Mouse (Mus musculus) myocyte (in vitro differentiated cells): ENCODE measurements around the gene Jade2. TPM values are rescaled to one million over a fixed set of nuclear protein-coding genes. Genes with fewer than 3 reads are reported as not detected.

Source experiments
- H3K27me3 ChIP-seq: one replicate; pipeline ENCODE4 v1.6.1; 2011; ENCODE audit not compliant: control insufficient read depth, insufficient read depth, insufficient read length
- H3K36me3 ChIP-seq: one replicate; pipeline ENCODE4 v1.6.1; 2011; ENCODE audit not compliant: control insufficient read depth, insufficient read depth
- H3K4me2 ChIP-seq: one replicate; pipeline ENCODE4 v1.6.1; 2011; ENCODE audit warnings: low read depth, control low read depth
- H3K4me3 ChIP-seq: one replicate; pipeline ENCODE4 v1.5.1; 2011; ENCODE audit warnings: mild to moderate bottlenecking, control low read depth, moderate library complexity
- H3K79me2 ChIP-seq: one replicate; pipeline ENCODE4 v1.6.1; 2011; ENCODE audit not compliant: control insufficient read depth, insufficient read depth
- H3ac ChIP-seq: one replicate; pipeline ENCODE4 v1.6.1; 2011; ENCODE audit not compliant: control insufficient read depth, insufficient read length
- CEBPB ChIP-seq: IDR thresholded peaks from 2 replicates; pipeline ENCODE4 v1.6.1; 2011; ENCODE audit warnings: mild to moderate bottlenecking, moderate library complexity; ENCODE audit not compliant: poor library complexity, insufficient read depth, severe bottlenecking
- E2F4 ChIP-seq: IDR thresholded peaks from one replicate; pipeline ENCODE4 v1.6.1; 2011; ENCODE audit warnings: mild to moderate bottlenecking, control low read depth, moderate library complexity; ENCODE audit not compliant: insufficient read depth
- MAX ChIP-seq: IDR thresholded peaks from one replicate; pipeline ENCODE4 v1.6.1; 2011; ENCODE audit warnings: low read depth, mild to moderate bottlenecking, control low read depth
- MYOD1 ChIP-seq, 3 experiments: IDR thresholded peaks; one replicate each; pipeline ENCODE4 v1.6.1; 2011; ENCODE audit warnings: control low read depth in 2 of 3, low read depth in 2 of 3, mild to moderate bottlenecking in 2 of 3, moderate library complexity in 1 of 3; ENCODE audit not compliant: insufficient read length in 2 of 3, control insufficient read depth in 1 of 3
- MYOG ChIP-seq, 3 experiments: IDR thresholded peaks; one replicate each; pipeline ENCODE4 v1.6.1; 2011; ENCODE audit warnings: control low read depth in 2 of 3, low read depth in 2 of 3, mild to moderate bottlenecking in 2 of 3; ENCODE audit not compliant: insufficient read length in 2 of 3, control insufficient read depth in 1 of 3, insufficient read depth in 1 of 3
- POLR2A ChIP-seq: IDR thresholded peaks from one replicate; pipeline ENCODE4 v1.6.1; 2011; ENCODE audit warnings: low read depth, mild to moderate bottlenecking, control low read depth, moderate library complexity; ENCODE audit not compliant: insufficient read length
- POLR2AphosphoS2 ChIP-seq: IDR thresholded peaks from one replicate; pipeline ENCODE4 v1.6.1; 2011; ENCODE audit warnings: low read depth, control low read depth; ENCODE audit not compliant: insufficient read length
- REST ChIP-seq: IDR thresholded peaks from one replicate; pipeline ENCODE4 v1.6.1; 2011; ENCODE audit warnings: mild to moderate bottlenecking, control low read depth, moderate library complexity; ENCODE audit not compliant: insufficient read depth, insufficient read length
- SRF ChIP-seq: IDR thresholded peaks from one replicate; pipeline ENCODE4 v1.6.1; 2011; ENCODE audit warnings: low read depth; ENCODE audit not compliant: control insufficient read depth, insufficient read length
- TCF12 ChIP-seq: IDR thresholded peaks from one replicate; pipeline ENCODE4 v1.6.1; 2011; ENCODE audit warnings: mild to moderate bottlenecking, control low read depth; ENCODE audit not compliant: poor library complexity, insufficient read depth, severe bottlenecking
- TCF3 ChIP-seq: IDR thresholded peaks from one replicate; pipeline ENCODE4 v1.6.1; 2011; ENCODE audit warnings: low read depth, control low read depth; ENCODE audit not compliant: insufficient read length
- USF1 ChIP-seq: IDR thresholded peaks from one replicate; pipeline ENCODE4 v1.6.1; 2011; ENCODE audit warnings: low read depth, mild to moderate bottlenecking, control low read depth, moderate library complexity
- polyA plus RNA-seq: library from polyadenylated mRNA; unstranded; fragments of >200 nt; fragmentation: generic; extraction: Trizol; gene quantifications from one replicate; pipeline ENCODE4 v1.2.1, GENCODE M21; 2012; ENCODE audit warnings: missing spikeins

Jade2 gene
- polyA plus RNA-seq, 1 experiment: 2.6 TPM

DNA sequence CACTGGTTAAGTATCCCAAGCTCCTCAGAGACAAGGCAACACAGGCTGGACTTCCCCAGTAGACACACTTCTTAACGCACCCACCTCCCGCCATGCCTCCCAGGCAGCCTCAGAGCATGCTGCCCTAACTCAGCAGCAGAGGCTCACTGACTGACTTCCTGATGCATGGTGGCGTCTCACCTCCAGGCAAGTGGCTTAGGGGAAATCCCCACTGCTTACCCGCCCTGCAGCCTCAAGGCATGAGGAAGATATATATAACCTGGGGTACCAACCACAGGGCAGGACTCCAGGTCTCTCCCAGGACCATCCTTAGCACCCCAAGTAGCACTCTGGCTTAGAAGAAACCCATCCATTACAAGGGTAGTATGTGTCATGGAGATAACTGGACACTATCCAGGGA is 14.3 kb downstream of the Jade2 start:
- TF ChIP-seq POLR2AphosphoS2: no peak
- no peak for TF ChIP-seq USF1
- TF ChIP-seq POLR2A: no peak
- no peak for TF ChIP-seq REST
- no peak for TF ChIP-seq MYOG (IDR thresholded peaks at IDR 0.05; ENCODE audit: control insufficient read depth in 1 of 3, insufficient read depth in 1 of 3, insufficient read length in 2 of 3, low read depth in 2 of 3)
- TF ChIP-seq TCF3: no peak
- TF ChIP-seq MAX: no peak
- no peaks in the 10 kb centered on the region for H3K79me2 ChIP-seq

DNA sequence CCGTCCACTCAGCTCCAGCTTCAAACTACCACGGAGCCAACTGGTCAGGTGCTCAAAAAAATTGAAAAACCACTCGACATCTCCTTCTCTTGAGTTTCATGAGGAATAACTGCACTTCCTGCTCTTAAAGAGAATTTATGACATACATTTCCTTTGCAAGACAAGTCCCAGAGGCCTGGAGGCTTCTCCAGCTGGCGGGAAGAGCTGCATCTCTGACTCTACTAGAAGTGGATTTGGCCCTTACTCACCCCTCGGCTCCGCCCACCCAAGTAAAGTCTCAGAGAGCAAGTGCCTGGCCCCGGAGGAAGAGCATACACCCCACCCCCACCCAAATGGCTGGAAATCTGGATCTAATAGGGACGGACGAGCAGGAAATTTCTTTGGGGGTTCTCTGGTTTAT is 16.3 kb downstream of the Jade2 start:
- H3K79me2 ChIP-seq: no peaks in the 10 kb centered on the region
- H3K36me3 ChIP-seq: no peaks in the 10 kb centered on the region
- no peaks in the 10 kb centered on the region for H3K27me3 ChIP-seq
- H3ac ChIP-seq: no peak overlapping the region
- H3K4me3 ChIP-seq: no peak overlapping the region
- TF ChIP-seq TCF12: no peak
- no peak for TF ChIP-seq MYOG (IDR thresholded peaks at IDR 0.05; ENCODE audit: control insufficient read depth in 1 of 3, insufficient read depth in 1 of 3, insufficient read length in 2 of 3, low read depth in 2 of 3)
- no peak for TF ChIP-seq REST
- no peak for TF ChIP-seq MYOD1 (IDR thresholded peaks at IDR 0.05; ENCODE audit: control insufficient read depth in 1 of 3, insufficient read length in 2 of 3, low read depth in 2 of 3)
- TF ChIP-seq E2F4: no peak
- no peak for TF ChIP-seq POLR2AphosphoS2
- TF ChIP-seq CEBPB: no peak
- TF ChIP-seq SRF: no peak
- H3K4me2 ChIP-seq: no peak overlapping the region

More for the DNA sequence above, 14.3 kb downstream of the Jade2 start:
- Histone ChIP-seq H3ac (no peak overlapping the region), H3K36me3 (no peaks in the 10 kb centered on the region), H3K4me3 (no peak overlapping the region), H3K4me2 (no peak overlapping the region), H3K27me3 (no peaks in the 10 kb centered on the region)

DNA sequence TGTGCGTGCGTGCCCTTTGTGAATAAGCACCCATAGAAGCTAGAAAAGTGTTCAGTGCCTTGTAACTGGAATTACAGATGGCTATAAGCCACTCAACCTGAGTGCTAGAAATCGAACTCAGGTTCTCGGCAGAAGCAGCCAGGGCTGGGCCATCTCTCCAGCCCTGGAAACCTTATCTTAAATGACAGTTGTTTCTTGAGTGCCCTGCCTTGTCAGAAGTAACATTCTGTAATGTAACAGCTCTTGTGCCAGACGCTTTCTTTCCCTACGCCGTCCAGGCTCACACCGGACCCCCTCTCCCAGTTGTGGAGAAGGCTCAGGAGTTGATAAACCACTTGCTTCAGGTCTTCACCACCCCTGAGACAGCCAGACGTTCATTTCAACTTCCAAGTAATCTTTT is 16.8 kb downstream of the Jade2 start:
- H3K36me3 ChIP-seq: no peaks in the 10 kb centered on the region
- no peak overlapping the region for H3K4me3 ChIP-seq
- TF ChIP-seq MAX: no peak
- TF ChIP-seq SRF: no peak
- TF ChIP-seq POLR2AphosphoS2: no peak
- no peak for TF ChIP-seq MYOD1 (IDR thresholded peaks at IDR 0.05; ENCODE audit: control insufficient read depth in 1 of 3, insufficient read length in 2 of 3, low read depth in 2 of 3)
- H3K27me3 ChIP-seq: no peaks in the 10 kb centered on the region
- H3K79me2 ChIP-seq: no peaks in the 10 kb centered on the region
- no peak overlapping the region for H3K4me2 ChIP-seq
- no peak overlapping the region for H3ac ChIP-seq

DNA sequence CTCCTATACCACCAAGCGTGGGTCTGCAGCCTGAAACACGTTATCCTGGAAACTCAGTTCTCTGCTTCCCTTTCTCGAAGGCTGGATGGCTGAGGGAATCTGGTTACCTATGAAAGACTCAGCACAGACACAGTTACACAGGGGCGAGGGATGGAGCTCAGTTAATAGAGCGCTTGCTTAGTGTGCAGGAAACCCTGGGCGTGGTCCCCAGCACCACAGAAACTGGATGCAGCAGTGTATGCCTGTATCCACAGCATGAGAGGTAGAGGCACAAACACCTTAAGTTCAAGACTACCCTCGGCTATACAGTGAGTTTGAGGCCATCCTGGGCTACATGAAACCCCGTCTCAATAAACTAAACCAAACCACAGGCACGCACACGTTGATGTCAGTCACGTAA is 17.5 kb downstream of the Jade2 start:
- Histone ChIP-seq H3K36me3 (no peaks in the 10 kb centered on the region), H3K4me3 (no peak overlapping the region), H3K4me2 (no peak overlapping the region), H3K27me3 (no peaks in the 10 kb centered on the region), H3K79me2 (no peaks in the 10 kb centered on the region), H3ac (no peak overlapping the region)
- TF ChIP-seq REST (no peak), TCF3 (no peak), E2F4 (no peak), MAX (no peak), USF1 (no peak), MYOG (IDR thresholded peaks at IDR 0.05; ENCODE audit: control insufficient read depth in 1 of 3, insufficient read depth in 1 of 3, insufficient read length in 2 of 3, low read depth in 2 of 3) (no peak), MYOD1 (IDR thresholded peaks at IDR 0.05; ENCODE audit: control insufficient read depth in 1 of 3, insufficient read length in 2 of 3, low read depth in 2 of 3) (no peak), SRF (no peak), POLR2AphosphoS2 (no peak), CEBPB (no peak), TCF12 (no peak), POLR2A (no peak)

DNA sequence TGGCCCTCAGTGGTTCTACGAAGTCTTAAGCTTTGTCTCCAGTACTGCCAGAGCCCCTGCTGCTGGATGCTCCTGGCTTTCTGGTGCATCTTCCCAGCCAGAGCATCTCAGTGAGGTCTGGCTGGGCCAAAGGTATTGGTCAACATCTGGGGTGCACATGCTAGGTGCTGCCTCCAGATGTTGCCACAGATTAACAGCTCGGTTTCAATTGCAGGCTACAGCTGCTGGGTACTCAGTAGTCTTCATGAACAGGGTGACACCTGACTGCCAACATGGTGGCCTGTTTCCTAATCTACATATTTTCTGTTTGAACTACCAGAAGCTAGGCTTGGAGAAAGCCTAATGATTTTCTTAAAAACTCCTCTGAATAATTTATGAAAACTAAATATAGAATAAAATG is 18.3 kb downstream of the Jade2 start:
- TF ChIP-seq CEBPB: no peak
- TF ChIP-seq E2F4: no peak
- TF ChIP-seq MYOD1 (IDR thresholded peaks at IDR 0.05; ENCODE audit: control insufficient read depth in 1 of 3, insufficient read length in 2 of 3, low read depth in 2 of 3): no peak
- Histone ChIP-seq H3K36me3 (no peaks in the 10 kb centered on the region), H3K79me2 (no peaks in the 10 kb centered on the region)

More for the DNA sequence above, 18.3 kb downstream of the Jade2 start:
- Histone ChIP-seq H3K4me3 (no peak overlapping the region), H3K27me3 (no peaks in the 10 kb centered on the region), H3ac (no peak overlapping the region), H3K4me2 (no peak overlapping the region)
